Mouse (Mus musculus): Measurements from ENCODE around the gene Zfyve16. TPM values are rescaled to one million over a fixed set of nuclear protein-coding genes. Genes with fewer than 3 reads are reported as not detected.

Gene Zfyve16
- total RNA-seq, 4 experiments from 2014 or later = 17.6 to 21.0 (median 19.3) TPM

DNA sequence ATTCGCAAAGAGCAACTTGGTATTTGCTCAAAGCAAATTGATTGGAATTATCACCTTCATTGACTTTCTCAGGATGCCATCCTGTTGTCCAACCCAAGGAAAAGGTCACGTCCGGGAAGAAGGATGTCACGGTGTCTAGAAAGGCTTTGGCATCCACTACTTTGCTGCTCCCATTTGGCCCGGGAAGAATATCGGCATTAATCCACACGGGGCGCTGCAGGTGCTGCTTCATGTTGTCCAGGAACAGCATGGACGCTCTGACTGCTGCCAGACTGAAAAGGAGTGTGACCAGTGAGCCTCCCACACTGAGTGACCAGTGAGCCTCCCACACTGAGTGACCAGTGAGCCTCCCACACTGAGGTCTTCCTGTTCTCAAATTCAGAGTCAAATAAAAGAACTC, 62.8 kb downstream of the Zfyve16 start:
- DNase-seq (ENCODE audit: low spot score in 2 of 2) = no peak

DNA sequence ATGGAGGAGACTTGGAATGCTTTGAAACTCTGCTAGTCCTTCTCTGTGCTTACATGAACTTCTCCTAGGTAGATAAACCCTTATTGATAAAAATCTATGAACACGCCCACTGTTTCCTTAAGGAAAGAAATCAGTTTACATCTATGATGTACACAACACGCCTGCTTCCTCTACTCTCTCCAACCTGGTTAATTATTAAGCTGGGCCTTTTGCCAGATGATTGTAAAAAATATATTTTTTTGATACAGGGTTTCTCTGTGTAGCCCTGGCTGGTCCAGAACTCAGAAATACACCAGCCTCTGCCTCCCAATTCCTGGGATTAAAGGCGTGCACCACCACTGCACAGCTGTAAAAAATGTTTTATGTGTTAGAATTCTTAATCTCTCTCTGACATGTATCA, 66.0 kb downstream of the Zfyve16 start:
- DNase-seq (ENCODE audit: low spot score in 2 of 2) = no peak

GRCm38 (mm10) chr13:92446872-92447271, 83.8 kb downstream of the Zfyve16 start:
- no peak for DNase-seq (ENCODE audit: low spot score in 2 of 2)

DNA sequence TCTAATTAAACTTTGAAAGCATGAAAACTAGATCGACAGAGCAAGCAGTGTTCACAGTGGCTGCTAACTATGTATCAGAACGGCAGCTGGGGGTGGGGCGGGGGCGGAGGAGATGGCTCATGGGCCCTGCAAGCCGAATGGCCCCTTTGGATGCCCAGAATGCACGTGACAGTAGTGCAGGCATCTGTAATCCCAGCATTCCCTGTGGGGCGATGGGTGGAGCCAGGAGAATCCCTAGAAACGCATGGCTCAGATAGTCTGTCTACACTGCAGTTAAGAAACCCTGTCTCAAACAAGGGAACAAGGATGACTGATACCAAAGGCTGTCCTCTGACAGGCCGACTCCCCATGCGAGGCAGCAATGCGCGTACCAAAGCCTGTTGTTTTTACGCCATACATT, 90.4 kb downstream of the Zfyve16 start:
- DNase-seq (ENCODE audit: low spot score in 2 of 2) = no peak

DNA sequence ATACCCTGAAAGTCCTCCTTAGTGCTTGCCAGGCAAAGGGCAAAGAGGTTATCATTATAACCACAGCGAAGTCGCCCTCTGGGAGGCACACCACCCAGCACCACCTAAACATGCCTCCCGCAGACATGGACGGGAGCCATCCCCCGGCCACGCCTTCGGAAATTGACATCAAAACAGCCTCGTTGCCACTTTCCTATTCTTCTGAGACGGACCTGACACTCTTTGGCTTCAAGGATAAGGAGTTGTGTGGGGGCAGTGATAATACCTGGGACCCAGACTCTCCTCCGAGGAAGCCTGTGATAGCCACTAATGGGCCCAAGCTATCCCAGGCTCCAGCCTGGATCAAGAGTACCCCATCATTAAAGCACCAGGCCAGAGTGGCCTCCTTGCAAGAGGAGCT, 92.0 kb downstream of the Zfyve16 start:
- DNase-seq (ENCODE audit: low spot score in 2 of 2) = no peak

Other genes starting within 250 kb of the Zfyve16 start
- gene Gm20379, start 224.9 kb downstream of the Zfyve16 start, total RNA-seq (2022) = not detected
- gene Dhfr, start 176.1 kb downstream of the Zfyve16 start, total RNA-seq (2022) = 1 to 10 TPM; 1.5 to 1.7 (median 1.7) TPM
- gene Msh3, start 175.9 kb downstream of the Zfyve16 start, total RNA-seq (2022) = 10 to 100 TPM; 24.1 to 29.0 (median 25.4) TPM
- 10 to 100 TPM; 14.4 to 17.8 (median 16.3) TPM for gene Ankrd34b, start 105.0 kb downstream of the Zfyve16 start, total RNA-seq (2022)
- 10 to 100 TPM in 2 of 4 experiments, 1 to 10 TPM in 2; 7.9 to 11.3 (median 10.4) TPM for gene Fam151b, start 46.9 kb downstream of the Zfyve16 start, total RNA-seq (2022)
- gene Spz1, start 45.3 kb upstream of the Zfyve16 start, total RNA-seq (2022) = not detected
- gene Serinc5, start 80.2 kb upstream of the Zfyve16 start, total RNA-seq (2022) = 10 to 100 TPM; 64.2 to 73.9 (median 70.0) TPM